Mouse (Mus musculus): ENCODE data around the gene Tdrd9. TPM values are rescaled to one million over a fixed set of nuclear protein-coding genes. Genes with fewer than 3 reads are reported as not detected.

The Tdrd9 gene
- polyA plus RNA-seq (2017; shearing (Covaris generic)), result not detected

GRCm38 (mm10) chr12:111971231-111971686 is at the start of gene Tdrd9:
Tdrd9 (plus strand) TSS chr12:111971559.

GRCm38 (mm10) chr12:111966683-111967173 is 4.6 kb upstream of the Tdrd9 start, which contains the start of gene Atp5mpl:
Atp5mpl (minus strand) TSS chr12:111966977.

GRCm38 (mm10) chr12:111980887-111981367 is 9.6 kb downstream of the Tdrd9 start, which contains the start of gene Rd3l:
Rd3l (minus strand) TSS chr12:111981317.

DNA sequence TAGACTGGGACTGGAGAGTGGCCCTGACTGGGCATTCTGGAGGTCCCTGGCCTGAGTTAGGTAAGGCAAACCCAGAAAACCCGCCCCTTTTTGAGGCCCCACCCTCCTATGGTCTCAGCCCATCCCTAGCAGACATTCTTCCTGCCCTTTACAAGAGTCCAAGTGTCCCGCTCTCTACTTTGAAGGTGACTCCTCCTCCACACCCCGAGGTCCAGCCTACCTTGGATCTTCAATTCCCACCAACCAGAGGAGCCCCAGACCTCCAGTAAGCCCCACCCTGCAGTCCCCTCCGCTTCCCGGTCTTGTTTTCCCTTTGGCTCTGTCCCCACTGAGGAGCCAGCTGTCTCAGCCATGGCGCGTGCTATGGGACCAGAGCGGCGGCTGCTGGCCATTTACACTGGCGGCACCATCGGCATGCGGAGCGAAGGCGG is 135.2 kb downstream of the Tdrd9 start, which contains the start of gene Aspg:
Aspg (plus strand) TSS at position 139 of the 431 bp plus-strand sequence.

Other genes with a start within 250 kb of the Tdrd9 start
- gene Klc1, start 212.7 kb upstream of the Tdrd9 start, polyA plus RNA-seq (2017; shearing (Covaris generic)), result 36.1 TPM
- 3.6 TPM for gene Xrcc3, start 157.7 kb upstream of the Tdrd9 start, polyA plus RNA-seq (2017; shearing (Covaris generic))
- gene Zfyve21, start 157.4 kb upstream of the Tdrd9 start, polyA plus RNA-seq (2017; shearing (Covaris generic)), result 7.2 TPM
- 98.5 TPM for gene Ppp1r13b, start 63.4 kb upstream of the Tdrd9 start, polyA plus RNA-seq (2017; shearing (Covaris generic))
- gene Atp5mpl, start 4.6 kb upstream of the Tdrd9 start, polyA plus RNA-seq (2017; shearing (Covaris generic)), result 141 TPM
- gene Rd3l, start 9.8 kb downstream of the Tdrd9 start, polyA plus RNA-seq (2017; shearing (Covaris generic)), result not detected
- not detected for gene Aspg, start 135.1 kb downstream of the Tdrd9 start, polyA plus RNA-seq (2017; shearing (Covaris generic))
- not detected for gene Kif26a, start 174.6 kb downstream of the Tdrd9 start, polyA plus RNA-seq (2017; shearing (Covaris generic))